Mouse (Mus musculus) MEL (cell line): ENCODE measurements around the gene Sv2c. TPM values are rescaled to one million over a fixed set of nuclear protein-coding genes. Genes with fewer than 3 reads are reported as not detected.

Source experiments
- DNase-seq: peaks from one replicate; pipeline ENCODE4 v3.0.0; 2011; ENCODE audit warnings: low read depth, low spot score
- H3K27ac ChIP-seq: 2 replicates; pipeline ENCODE4 v1.5.1; 2012; ENCODE audit warnings: low read depth, mild to moderate bottlenecking, control low read depth, low read length, moderate library complexity; ENCODE audit not compliant: control insufficient read depth
- H3K27me3 ChIP-seq, 2 experiments: fragments of 150-350 bp in 1 of 2; sonication (generic) in 1 of 2; 2 replicates each; pipeline ENCODE4 v1.6.1; 2012; ENCODE audit warnings: low read length in 2 of 2, mild to moderate bottlenecking in 2 of 2, improper control_type of control experiment in 1 of 2, moderate library complexity in 1 of 2; ENCODE audit not compliant: insufficient read depth in 2 of 2, control insufficient read depth in 1 of 2
- H3K36me3 ChIP-seq, 2 experiments: 2 replicates each; pipeline ENCODE4 v1.6.1; 2012 to 2014; ENCODE audit warnings: low read length in 2 of 2, improper control_type of control experiment in 1 of 2, inconsistent platforms in 1 of 2, mild to moderate bottlenecking in 1 of 2; ENCODE audit not compliant: insufficient read depth in 2 of 2, control insufficient read depth in 1 of 2
- H3K4me1 ChIP-seq, 2 experiments: fragments of 150-350 bp in 1 of 2; sonication (generic) in 1 of 2; 2 replicates each; pipeline ENCODE4 v1.6.1; 2012; ENCODE audit warnings: low read length in 2 of 2, improper control_type of control experiment in 1 of 2, mild to moderate bottlenecking in 1 of 2; ENCODE audit not compliant: insufficient read depth in 2 of 2, control insufficient read depth in 1 of 2
- H3K4me3 ChIP-seq, 2 experiments: fragments of 150-350 bp in 1 of 2; sonication (generic) in 1 of 2; 2 replicates each; pipeline ENCODE4 v1.5.1; 2012; ENCODE audit warnings: low read depth in 2 of 2, low read length in 2 of 2, mild to moderate bottlenecking in 2 of 2, moderate library complexity in 2 of 2, control low read depth in 1 of 2, improper control_type of control experiment in 1 of 2; ENCODE audit not compliant: control insufficient read depth in 1 of 2, insufficient read depth in 1 of 2
- H3K79me2 ChIP-seq: 2 replicates; pipeline ENCODE4 v1.6.1; 2012; ENCODE audit warnings: mild to moderate bottlenecking, low read length, moderate library complexity; ENCODE audit not compliant: control insufficient read depth, poor library complexity, insufficient read depth
- H3K9ac ChIP-seq: 2 replicates; pipeline ENCODE4 v1.6.1; 2012; ENCODE audit warnings: low read depth, mild to moderate bottlenecking, control low read depth, low read length, moderate library complexity; ENCODE audit not compliant: control insufficient read depth, poor library complexity, severe bottlenecking
- H3K9me3 ChIP-seq: fragments of 150-350 bp; sonication (generic); replicated peaks from 2 replicates; pipeline ENCODE4 v1.6.1; 2012; ENCODE audit warnings: mild to moderate bottlenecking, low read length, improper control_type of control experiment, moderate library complexity; ENCODE audit not compliant: insufficient read depth
- E2F4 ChIP-seq: IDR thresholded peaks from 2 replicates; pipeline ENCODE4 v1.6.1; 2011; ENCODE audit warnings: low read depth, low read length, improper control_type of control experiment, borderline replicate concordance
- ELF1 ChIP-seq: IDR thresholded peaks from 2 replicates; pipeline ENCODE4 v1.6.1; 2014; ENCODE audit warnings: low read depth, mild to moderate bottlenecking, inconsistent platforms, low read length, improper control_type of control experiment, moderate library complexity
- EP300 ChIP-seq, 2 experiments: IDR thresholded peaks; 2 replicates each; pipeline ENCODE4 v1.6.1; 2011; ENCODE audit warnings: improper control_type of control experiment in 2 of 2, low read length in 2 of 2, low read depth in 1 of 2, mild to moderate bottlenecking in 1 of 2
- ETS1 ChIP-seq: IDR thresholded peaks from 2 replicates; pipeline ENCODE4 v1.6.1; 2012; ENCODE audit warnings: low read depth, mild to moderate bottlenecking, inconsistent platforms, low read length, improper control_type of control experiment, moderate library complexity
- GATA1 ChIP-seq: IDR thresholded peaks from 2 replicates; pipeline ENCODE4 v1.6.1; 2011; ENCODE audit warnings: low read depth, low read length, improper control_type of control experiment
- HCFC1 ChIP-seq: IDR thresholded peaks from 2 replicates; pipeline ENCODE4 v1.6.1; 2012; ENCODE audit warnings: low read depth, mild to moderate bottlenecking, inconsistent platforms, low read length, improper control_type of control experiment, moderate library complexity
- KAT2A ChIP-seq: conservative IDR thresholded peaks from 2 replicates; pipeline ENCODE4 v1.6.1; 2012; ENCODE audit warnings: low read depth, low read length, improper control_type of control experiment, inconsistent platforms
- MAFK ChIP-seq: IDR thresholded peaks from 2 replicates; pipeline ENCODE4 v1.6.1; 2011; ENCODE audit warnings: low read depth, mild to moderate bottlenecking, low read length, improper control_type of control experiment, borderline replicate concordance
- MAZ ChIP-seq: IDR thresholded peaks from 2 replicates; pipeline ENCODE4 v1.6.1; 2012; ENCODE audit warnings: low read depth, mild to moderate bottlenecking, inconsistent platforms, low read length, improper control_type of control experiment
- MEF2A ChIP-seq: IDR thresholded peaks from 2 replicates; pipeline ENCODE4 v1.6.1; 2014; ENCODE audit warnings: low read depth, mild to moderate bottlenecking, inconsistent platforms, low read length, improper control_type of control experiment; ENCODE audit not compliant: poor library complexity, insufficient replicate concordance, severe bottlenecking; ENCODE audit errors: extremely low read depth
- MXI1 ChIP-seq: IDR thresholded peaks from 2 replicates; pipeline ENCODE4 v1.6.1; 2011; ENCODE audit warnings: mild to moderate bottlenecking, low read depth, low read length, improper control_type of control experiment
- NELFE ChIP-seq: IDR thresholded peaks from 2 replicates; pipeline ENCODE4 v1.6.1; 2011; ENCODE audit warnings: low read depth, low read length, improper control_type of control experiment
- NRF1 ChIP-seq: IDR thresholded peaks from 2 replicates; pipeline ENCODE4 v1.6.1; 2014; ENCODE audit warnings: low read depth, mild to moderate bottlenecking, inconsistent platforms, low read length, improper control_type of control experiment, moderate library complexity; ENCODE audit not compliant: poor library complexity, insufficient read depth, severe bottlenecking
- POLR2A ChIP-seq, 2 experiments: IDR thresholded peaks; 2 replicates each; pipeline ENCODE4 v1.6.1; 2011 to 2012; ENCODE audit warnings: low read length in 2 of 2, mild to moderate bottlenecking in 2 of 2, control low read depth in 1 of 2, improper control_type of control experiment in 1 of 2, low read depth in 1 of 2, moderate library complexity in 1 of 2; ENCODE audit not compliant: control insufficient read depth in 1 of 2, insufficient read depth in 1 of 2, poor library complexity in 1 of 2
- SIN3A ChIP-seq: IDR thresholded peaks from 2 replicates; pipeline ENCODE4 v1.6.1; 2012; ENCODE audit warnings: low read length, improper control_type of control experiment, inconsistent platforms
- SMC3 ChIP-seq: IDR thresholded peaks from 2 replicates; pipeline ENCODE4 v1.6.1; 2011; ENCODE audit warnings: low read depth, low read length, improper control_type of control experiment
- TBP ChIP-seq: IDR thresholded peaks from 2 replicates; pipeline ENCODE4 v1.8.0; 2011; ENCODE audit warnings: low read depth, low read length, improper control_type of control experiment
- TCF12 ChIP-seq: IDR thresholded peaks from 2 replicates; pipeline ENCODE4 v1.6.1; 2014; ENCODE audit warnings: low read depth, mild to moderate bottlenecking, inconsistent platforms, low read length, improper control_type of control experiment, moderate library complexity
- UBTF ChIP-seq: IDR thresholded peaks from 2 replicates; pipeline ENCODE4 v1.6.1; 2012; ENCODE audit warnings: low read depth, mild to moderate bottlenecking, inconsistent platforms, low read length, improper control_type of control experiment, moderate library complexity, borderline replicate concordance; ENCODE audit not compliant: insufficient read depth
- USF1 ChIP-seq: IDR thresholded peaks from 2 replicates; pipeline ENCODE4 v1.6.1; 2014; ENCODE audit warnings: low read depth, mild to moderate bottlenecking, inconsistent platforms, low read length, improper control_type of control experiment, moderate library complexity
- ZKSCAN1 ChIP-seq: IDR thresholded peaks from 2 replicates; pipeline ENCODE4 v1.6.1; 2012; ENCODE audit warnings: low read depth, mild to moderate bottlenecking, inconsistent platforms, low read length, improper control_type of control experiment, moderate library complexity
- ZNF384 ChIP-seq: IDR thresholded peaks from 2 replicates; pipeline ENCODE4 v1.6.1; 2012; ENCODE audit warnings: low read depth, mild to moderate bottlenecking, inconsistent platforms, low read length, improper control_type of control experiment
- polyA plus RNA-seq, 2 experiments: library from polyadenylated mRNA; stranded (reverse) in 1 of 2; unstranded in 1 of 2; fragments of >175 nt in 1 of 2; fragments of >200 nt in 1 of 2; gene quantifications; 2 replicates each; pipeline versions ENCODE4 v1.2.1 to v1.2.4; 2012; ENCODE audit warnings: low replicate concordance in 2 of 2, low read depth in 1 of 2; ENCODE audit not compliant: insufficient read length in 2 of 2, insufficient read depth in 1 of 2, missing spikeins in 1 of 2
- total RNA-seq: library from RNA; depleted of rRNA; stranded (reverse); fragments of 300-350 nt; gene quantifications from 2 replicates; pipeline ENCODE4 v1.2.3, GENCODE M21; 2012

The Sv2c gene
- total and polyA plus RNA-seq, 3 experiments: 0.01 TPM; not detected in 2

GRCm38 (mm10) chr13:95949356-95949755 is 183.0 kb downstream of the Sv2c start (continued):
- TF ChIP-seq MEF2A (no peak), UBTF (no peak), ZKSCAN1 (no peak), EP300 (IDR thresholded peaks at IDR 0.05; ENCODE audit: low read depth in 1 of 2, low read length in 2 of 2) (peak; percentile 84 to 89), ELF1 (no peak), ETS1 (peak; percentile 80), ZNF384 (no peak), MAZ (0 out of 2 replicates have a peak, but pooled peaks have one; percentile 25), MAFK (no peak), HCFC1 (no peak), E2F4 (no peak), USF1 (peak; percentile 11; the same call in 1 of the 2 replicates)

DNA sequence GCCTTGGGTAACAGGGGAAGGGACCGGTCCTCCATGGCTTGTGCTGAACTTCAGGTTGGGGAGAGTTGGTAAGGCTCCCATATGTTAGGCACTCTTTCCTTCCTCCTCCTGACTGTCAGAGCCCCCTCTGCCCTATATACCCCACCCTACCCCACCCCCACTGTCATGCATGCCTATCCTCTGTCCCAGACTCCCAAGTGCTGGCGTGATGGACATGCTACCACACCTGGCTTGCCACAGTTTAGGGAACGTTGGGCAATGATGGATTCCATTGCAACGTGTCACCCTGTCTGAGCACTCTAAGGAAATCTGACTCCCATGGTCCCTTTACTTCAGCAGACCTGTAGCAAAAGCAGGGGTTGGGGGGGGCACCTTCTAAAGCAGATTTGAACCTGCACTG is 183.6 kb downstream of the Sv2c start:
- no peaks in the 10 kb centered on the region for H3K79me2 ChIP-seq
- H3K27me3 ChIP-seq: no peaks in the 10 kb centered on the region
- no peak for TF ChIP-seq KAT2A
- TF ChIP-seq NRF1: no peak
- TF ChIP-seq NELFE: no peak
- TF ChIP-seq SIN3A: no peak
- TF ChIP-seq HCFC1: no peak
- no peak for TF ChIP-seq ETS1
- no peak overlapping the region for H3K4me3 ChIP-seq
- no peak for DNase-seq
- no peaks in the 10 kb centered on the region for H3K9me3 ChIP-seq
- H3K36me3 ChIP-seq: peaks cover 0 to 30% of the 10 kb centered on the region in 2 experiments; a peak in 2 of 4 replicates
- H3K27ac ChIP-seq: peak overlapping the region; percentile 79
- peaks cover 23 to 40% of the 10 kb centered on the region in 2 experiments for H3K4me1 ChIP-seq
- H3K9ac ChIP-seq: no peak overlapping the region

- Histone ChIP-seq H3K36me3 (peaks cover 0 to 30% of the 10 kb centered on the region in 2 experiments; a peak in 2 of 4 replicates), H3K4me3 (no peak overlapping the region), H3K4me1 (peaks cover 23 to 40% of the 10 kb centered on the region in 2 experiments), H3K9ac (no peak overlapping the region), H3K79me2 (no peaks in the 10 kb centered on the region), H3K27me3 (no peaks in the 10 kb centered on the region), H3K9me3 (no peaks in the 10 kb centered on the region), H3K27ac (no peak overlapping the region)
- TF ChIP-seq ZNF384: no peak
- TF ChIP-seq SIN3A: no peak
- TF ChIP-seq SMC3: no peak
- no peak for TF ChIP-seq MAFK
- TF ChIP-seq POLR2A (IDR thresholded peaks at IDR 0.05; ENCODE audit: control insufficient read depth in 1 of 2, insufficient read depth in 1 of 2, low read depth in 1 of 2, low read length in 2 of 2, poor library complexity in 1 of 2): no peak
- 0 out of 2 replicates have a peak, but pooled peaks have one; percentile 39 for TF ChIP-seq TCF12
- peak; percentile 47; the same call in 1 of the 2 replicates for TF ChIP-seq GATA1
- no peak for TF ChIP-seq MAZ
- no peak for TF ChIP-seq TBP
- no peak for TF ChIP-seq MXI1
- no peak for DNase-seq
Measured at GRCm38 (mm10) chr13:95948394-95948793, 184.0 kb downstream of the Sv2c start.
